Mouse (Mus musculus) sigmoid colon, adult 10 weeks (tissue): ENCODE measurements around the gene Vmn1r138. TPM values are rescaled to one million over a fixed set of nuclear protein-coding genes. Genes with fewer than 3 reads are reported as not detected.

Source experiments
- polyA plus RNA-seq: library from polyadenylated mRNA; stranded (reverse); fragments of 350-450 nt; fragmentation: Illumina TruSeq; extraction: RNeasy Lipid Tissue Mini Kit (QIAGEN cat#74804); gene quantifications from one replicate; pipeline ENCODE4 v1.2.3, GENCODE M21; 2014; ENCODE audit warnings: low read depth, low replicate concordance

Vmn1r138 gene
- not detected for polyA plus RNA-seq

GRCm38 (mm10) chr7:22028797-22029196 is at the start of gene Vmn1r138:
Gene Vmn1r138 (minus strand): TSS chr7:22028897.

GRCm38 (mm10) chr7:22068757-22069156 is 40.1 kb upstream of the Vmn1r138 start, which contains the start of gene Vmn1r139:
Gene Vmn1r139 (plus strand): TSS chr7:22069057.

GRCm38 (mm10) chr7:22056205-22056604 is 27.5 kb upstream of the Vmn1r138 start, which contains the start of gene Gm6176:
Gene Gm6176 (minus strand): TSS chr7:22056305.

GRCm38 (mm10) chr7:21994287-21994686 is 34.4 kb downstream of the Vmn1r138 start, which contains the start of gene Vmn1r137:
Gene Vmn1r137 (plus strand): TSS chr7:21994587.

Other genes starting within 250 kb of the Vmn1r138 start
- not detected for gene Gm4177, start 232.2 kb downstream of the Vmn1r138 start, polyA plus RNA-seq
- not detected for gene Vmn1r135, start 196.5 kb downstream of the Vmn1r138 start, polyA plus RNA-seq
- gene Gm5725, start 184.6 kb downstream of the Vmn1r138 start, polyA plus RNA-seq, result not detected
- gene Gm5891, start 107.6 kb downstream of the Vmn1r138 start, polyA plus RNA-seq, result not detected
- not detected for gene Vmn1r137, start 34.3 kb downstream of the Vmn1r138 start, polyA plus RNA-seq
- gene Gm6176, start 27.4 kb upstream of the Vmn1r138 start, polyA plus RNA-seq, result not detected
- not detected for gene Vmn1r139, start 40.2 kb upstream of the Vmn1r138 start, polyA plus RNA-seq
- gene Gm16451, start 89.3 kb upstream of the Vmn1r138 start, polyA plus RNA-seq, result not detected
- not detected for gene Gm10666, start 105.8 kb upstream of the Vmn1r138 start, polyA plus RNA-seq
- not detected for gene Vmn1r142, start 135.1 kb upstream of the Vmn1r138 start, polyA plus RNA-seq
- not detected for gene Vmn1r143, start 160.5 kb upstream of the Vmn1r138 start, polyA plus RNA-seq
- not detected for gene Gm8653, start 172.4 kb upstream of the Vmn1r138 start, polyA plus RNA-seq
- gene Gm8453, start 200.6 kb upstream of the Vmn1r138 start, polyA plus RNA-seq, result not detected